Comparison of ENCODE assay signal across 9 mouse cellular contexts in genomic region chr10:39629746-39630552, GRCm38 (mm10). TPM values are rescaled to one million over a fixed set of nuclear protein-coding genes. Genes with fewer than 3 reads are reported as not detected.
A peak's percentile ranks its signal among the peaks of the same experiment; 100 is the strongest.
DNase-seq lines count a peak whose midpoint lies in the region; ATAC-seq lines count a peak whose summit lies in the region.
"Had no signal": no experiment of that assay in that cellular context is flagged by ENCODE, and none has a peak within 500 bp of the region (broad histone marks: within the 10 kb centered on the region; RNA-seq: fewer than 3 reads in every experiment).

No protein-coding gene starts in this region.

- intact Hi-C loops in heart, postnatal 25 days (cut with DNase I): no loop called here
- intact Hi-C loops in left cerebral cortex, postnatal 4 days (cut with DNase I): loop anchor here (10.0 kb wide), 1 partner anchor 85 kb away; no protein-coding TSS in a partner anchor

- 24% methylated on average over 18 of the region's 18 CpGs for WGBS in intestine, embryonic 14.5 days
- WGBS in liver, embryonic 12.5 days (ENCODE audit: insufficient replicate concordance): 64% methylated on average over 18 of the region's 18 CpGs

- peak; percentile 95 for DNase-seq in heart, adult 11 months
- DNase-seq in heart, postnatal 25 days (ENCODE audit: low spot score): no peak
- DNase-seq in forelimb bud, embryonic 11.5 days (ENCODE audit: low read depth, low spot score): peak; percentile 49
- peak; percentile 66 for DNase-seq in intestine, embryonic 14.5 days (ENCODE audit: low spot score)
- DNase-seq in left cerebral cortex, postnatal 4 days: peak; percentile 30
- DNase-seq in right cerebral cortex, postnatal 14 days: peak; percentile 58
- no peak for DNase-seq in retina, embryonic 14.5 days (ENCODE audit: low spot score)

- ATAC-seq in intestine, embryonic 14.5 days (replicated peaks; ENCODE audit: low FRiP score, low TSS enrichment, low read depth): peak; percentile 72
- ATAC-seq in liver, embryonic 12.5 days: no peak

- no peaks in the 10 kb centered on the region for H3K9me3 ChIP-seq in intestine, embryonic 14.5 days (ENCODE audit: control insufficient read depth, low read length)
- H3K9me3 ChIP-seq in liver, embryonic 12.5 days (replicated peaks): no peaks in the 10 kb centered on the region
- H3K9me3 ChIP-seq: neural tube, embryonic 12.5 days had no signal

- H3K36me3 ChIP-seq in intestine, embryonic 14.5 days (ENCODE audit: control insufficient read depth, insufficient read depth, low read length): peaks cover 26% of the 10 kb centered on the region
- H3K36me3 ChIP-seq in liver, embryonic 12.5 days: no peaks in the 10 kb centered on the region; the same call in 1 of the 2 replicates

- no peaks in the 10 kb centered on the region for H3K27me3 ChIP-seq in intestine, embryonic 14.5 days (replicated peaks; ENCODE audit: control insufficient read depth, insufficient read depth, low read length)
- H3K27me3 ChIP-seq in liver, embryonic 12.5 days (replicated peaks): no peaks in the 10 kb centered on the region
- H3K27me3 ChIP-seq: neural tube, embryonic 12.5 days had no signal

- H3K27ac ChIP-seq in intestine, embryonic 14.5 days (ENCODE audit: low read depth): peak overlapping the region; percentile 82
- H3K27ac ChIP-seq in liver, embryonic 12.5 days: no peak overlapping the region
- H3K27ac ChIP-seq: neural tube, embryonic 12.5 days had no signal

- no peak overlapping the region for H3K9ac ChIP-seq in intestine, embryonic 14.5 days (ENCODE audit: low read length)
- no peak overlapping the region for H3K9ac ChIP-seq in liver, embryonic 12.5 days
- H3K9ac ChIP-seq: neural tube, embryonic 12.5 days had no signal

- H3K4me1 ChIP-seq in intestine, embryonic 14.5 days (replicated peaks; ENCODE audit: control insufficient read depth, insufficient read depth, low read length): peaks cover 39% of the 10 kb centered on the region
- 0 out of 2 replicates have a peak, but pooled peaks cover 4% of the 10 kb centered on the region for H3K4me1 ChIP-seq in liver, embryonic 12.5 days

- H3K4me3 ChIP-seq in intestine, embryonic 14.5 days (ENCODE audit: low read depth, low read length): no peak overlapping the region
- H3K4me3 ChIP-seq in liver, embryonic 12.5 days: no peak overlapping the region
- H3K4me3 ChIP-seq: neural tube, embryonic 12.5 days had no signal

- peak overlapping the region; percentile 40 for H3K4me2 ChIP-seq in intestine, embryonic 14.5 days (ENCODE audit: low read length)
- H3K4me2 ChIP-seq in liver, embryonic 12.5 days: no peak overlapping the region
- H3K4me2 ChIP-seq: neural tube, embryonic 12.5 days had no signal

RNA-seq across cellular contexts. Expression of gene Traf3ip2, which starts 17.2 kb away (rescaled TPM):
- 1 to 10 TPM; 5.0 to 8.0 TPM for total RNA-seq in heart, postnatal 25 days (2021)
- polyA plus RNA-seq in intestine, embryonic 14.5 days (2014; fragmentation: Nextera tagmentation; extraction: Ambion mirVana): 27.8 and 28.5 TPM in 2 replicates
- total RNA-seq in left cerebral cortex, postnatal 4 days (2021): 1 to 10 TPM in 1 of 2 experiments, under 1 TPM in 1; 0.52 to 1.5 TPM
- 2.1 and 3.1 TPM in 2 replicates for polyA plus RNA-seq in liver, embryonic 12.5 days (2016; fragmentation: Nextera tagmentation; extraction: Ambion mirVana)

Comparison
In these comparisons a context has a peak if more than half of its experiments do, and no peak if none do; other contexts are left out.
1. DNase-seq: peak in heart, adult 11 months (single experiment), forelimb bud, embryonic 11.5 days (single experiment), intestine, embryonic 14.5 days (single experiment), left cerebral cortex, postnatal 4 days (single experiment) and right cerebral cortex, postnatal 14 days (single experiment); none in heart, postnatal 25 days (single experiment) and retina, embryonic 14.5 days (single experiment).